Mouse (Mus musculus) limb, embryonic 14.5 days (tissue): ENCODE results near the gene St6galnac5. TPM values are rescaled to one million over a fixed set of nuclear protein-coding genes. Genes with fewer than 3 reads are reported as not detected.

Experiments
- ATAC-seq: fragments of 200-750 bp; cut with Nextera tagmentation; 2 replicates; pipeline ENCODE4 v1.8.0; 2017; ENCODE audit warnings: low read depth, moderate number of reproducible peaks, moderate TSS enrichment; ENCODE audit not compliant: low FRiP score
- DNase-seq: peaks from one replicate; pipeline ENCODE4 v3.0.0-alpha.2; 2015; ENCODE audit warnings: low spot score
- H3K27ac ChIP-seq: fragments of 300-500 bp; sonication (generic); replicated peaks from 2 replicates; pipeline ENCODE4 v1.5.1; 2014; ENCODE audit warnings: low read depth, mild to moderate bottlenecking, low read length, moderate library complexity, mixed read lengths
- H3K27me3 ChIP-seq: fragments of 300-500 bp; sonication (generic); 2 replicates; pipeline ENCODE4 v1.6.1; 2014; ENCODE audit warnings: low read length, mixed read lengths; ENCODE audit not compliant: control insufficient read depth, insufficient read depth
- H3K36me3 ChIP-seq: fragments of 300-500 bp; sonication (generic); 2 replicates; pipeline ENCODE4 v1.6.1; 2014; ENCODE audit warnings: mild to moderate bottlenecking, low read length, moderate library complexity, mixed read lengths; ENCODE audit not compliant: control insufficient read depth, insufficient read depth
- H3K4me1 ChIP-seq: fragments of 300-500 bp; sonication (generic); 2 replicates; pipeline ENCODE4 v1.6.1; 2014; ENCODE audit warnings: antibody characterized with exemption, low read length, mixed read lengths; ENCODE audit not compliant: control insufficient read depth, insufficient read depth
- H3K4me2 ChIP-seq: fragments of 300-500 bp; sonication (generic); replicated peaks from 2 replicates; pipeline ENCODE4 v1.6.1; 2014; ENCODE audit warnings: low read depth, mild to moderate bottlenecking, low read length, moderate library complexity; ENCODE audit not compliant: severe bottlenecking
- H3K4me3 ChIP-seq: fragments of 300-500 bp; sonication (generic); replicated peaks from 2 replicates; pipeline ENCODE4 v1.5.1; 2014; ENCODE audit warnings: low read length
- H3K9ac ChIP-seq: fragments of 300-500 bp; sonication (generic); 2 replicates; pipeline ENCODE4 v1.6.1; 2014; ENCODE audit warnings: mild to moderate bottlenecking, low read depth, low read length, moderate library complexity; ENCODE audit not compliant: severe bottlenecking
- H3K9me3 ChIP-seq: fragments of 300-500 bp; sonication (generic); 2 replicates; pipeline ENCODE4 v1.6.1; 2016; ENCODE audit warnings: low read length; ENCODE audit not compliant: control insufficient read depth
- POLR2A ChIP-seq: fragments of 200-500 bp; IDR thresholded peaks from 2 replicates; pipeline ENCODE4 v1.8.0; 2012; ENCODE audit warnings: inconsistent platforms, mild to moderate bottlenecking, moderate library complexity, borderline replicate concordance; ENCODE audit not compliant: insufficient read depth, insufficient read length; ENCODE audit errors: extremely low read depth
- WGBS: fragments of 180-500 bp; shearing (Covaris S2); extraction: QIAGEN DNeasy Blood & Tissue Kit; methylation state at CpG from one replicate; pipeline ENCODE4 v1.1.7; 2014; 5-methylcytosine and 5-hydroxymethylcytosine counted together
- polyA plus RNA-seq, 2 experiments: library from polyadenylated mRNA; depleted of rRNA in 1 of 2; stranded (reverse) in 1 of 2; unstranded in 1 of 2; fragments of >200 nt; fragmentation: Nextera tagmentation in 1 of 2; extraction: Ambion mirVana in 1 of 2; gene quantifications; 2 replicates each; pipeline versions ENCODE4 v1.2.1 to v1.2.3; 2012 to 2014

Gene St6galnac5
- polyA plus RNA-seq (2012; rRNA removed) (1.2 and 1.5 TPM in 2 replicates), polyA plus RNA-seq (2014; fragmentation: Nextera tagmentation; extraction: Ambion mirVana) (1.0 and 1.2 TPM in 2 replicates)

GRCm38 (mm10) chr3:152981988-152982387 lies at the start of gene St6galnac5:
Gene St6galnac5, minus strand, starts transcription at chr3:152982246.
- no peak within 1 kb of the TSS for H3K27ac ChIP-seq
- no peaks in the 10 kb centered on the region for H3K36me3 ChIP-seq
- peaks cover 4% of the 10 kb centered on the region; the same call in 1 of the 2 replicates for H3K4me1 ChIP-seq
- H3K4me3 ChIP-seq: peak within 1 kb of the TSS; percentile 44
- H3K9me3 ChIP-seq: no peaks in the 10 kb centered on the region
- peaks cover 23% of the 10 kb centered on the region for H3K27me3 ChIP-seq
- WGBS: 3% methylated on average over 17 of the region's 17 CpGs
- TF ChIP-seq POLR2A: no peak
- ATAC-seq (no peak), DNase-seq (peak; percentile 52)
- peak within 1 kb of the TSS; percentile 78 for H3K4me2 ChIP-seq
- H3K9ac ChIP-seq: peak within 1 kb of the TSS; percentile 52

GRCm38 (mm10) chr3:153030756-153031155 lies 48.7 kb upstream of the St6galnac5 start:
- Histone ChIP-seq H3K4me1 (no peaks in the 10 kb centered on the region), H3K36me3 (no peaks in the 10 kb centered on the region), H3K4me3 (no peak overlapping the region), H3K9ac (no peak overlapping the region), H3K4me2 (no peak overlapping the region), H3K27ac (no peak overlapping the region), H3K27me3 (no peaks in the 10 kb centered on the region), H3K9me3 (no peaks in the 10 kb centered on the region)
- 96% methylated on average over 5 of the region's 5 CpGs for WGBS
- ATAC-seq: no peak
- no peak for DNase-seq
- TF ChIP-seq POLR2A: no peak

- H3K9me3 ChIP-seq: no peaks in the 10 kb centered on the region
- no peaks in the 10 kb centered on the region for H3K27me3 ChIP-seq
- DNase-seq: no peak
- H3K36me3 ChIP-seq: no peaks in the 10 kb centered on the region
- TF ChIP-seq POLR2A: no peak
- H3K9ac ChIP-seq: no peak overlapping the region
- H3K4me1 ChIP-seq: no peaks in the 10 kb centered on the region
- H3K4me2 ChIP-seq: no peak overlapping the region
- H3K4me3 ChIP-seq: no peak overlapping the region
- no peak overlapping the region for H3K27ac ChIP-seq
- WGBS: 85% methylated on average over 11 of the region's 11 CpGs
- ATAC-seq: no peak
Observed at GRCm38 (mm10) chr3:153024016-153024415, 42.0 kb upstream of the St6galnac5 start.

- no peak overlapping the region for H3K4me3 ChIP-seq
- no peak overlapping the region for H3K9ac ChIP-seq
- ATAC-seq (no peak), DNase-seq (no peak)
- no peak overlapping the region for H3K4me2 ChIP-seq
- no peaks in the 10 kb centered on the region for H3K27me3 ChIP-seq
- TF ChIP-seq POLR2A: no peak
- WGBS: 66% methylated on average over 10 of the region's 10 CpGs
- no peaks in the 10 kb centered on the region for H3K36me3 ChIP-seq
- no peak overlapping the region for H3K27ac ChIP-seq
- H3K4me1 ChIP-seq: no peaks in the 10 kb centered on the region
- no peaks in the 10 kb centered on the region for H3K9me3 ChIP-seq
Observed at GRCm38 (mm10) chr3:153018051-153018450, 36.0 kb upstream of the St6galnac5 start.

- no peaks in the 10 kb centered on the region for H3K4me1 ChIP-seq
- H3K27me3 ChIP-seq: no peaks in the 10 kb centered on the region
- no peak for DNase-seq
- no peaks in the 10 kb centered on the region for H3K9me3 ChIP-seq
- TF ChIP-seq POLR2A: no peak
- no peaks in the 10 kb centered on the region for H3K36me3 ChIP-seq
- ATAC-seq: no peak
- 53% methylated on average over 8 of the region's 8 CpGs for WGBS
- H3K9ac ChIP-seq: no peak overlapping the region
- no peak overlapping the region for H3K27ac ChIP-seq
- no peak overlapping the region for H3K4me3 ChIP-seq
- H3K4me2 ChIP-seq: no peak overlapping the region
Observed at GRCm38 (mm10) chr3:153016355-153016754, 34.3 kb upstream of the St6galnac5 start.

GRCm38 (mm10) chr3:153006893-153007292 lies 24.8 kb upstream of the St6galnac5 start:
- H3K27ac ChIP-seq: no peak overlapping the region
- no peak for TF ChIP-seq POLR2A
- DNase-seq (no peak), ATAC-seq (no peak)
- H3K9me3 ChIP-seq: no peaks in the 10 kb centered on the region
- no peaks in the 10 kb centered on the region for H3K36me3 ChIP-seq
- H3K4me1 ChIP-seq: no peaks in the 10 kb centered on the region
- no peak overlapping the region for H3K4me3 ChIP-seq
- no peaks in the 10 kb centered on the region for H3K27me3 ChIP-seq
- 87% methylated on average over 6 of the region's 6 CpGs for WGBS
- H3K9ac ChIP-seq: no peak overlapping the region
- H3K4me2 ChIP-seq: no peak overlapping the region
